Mouse (Mus musculus): ENCODE measurements at regions not wholly inside any gene's neighbourhood (a gene's known extent, or its start where the extent isn't known, plus 50 kb on each side); places are given as distances from the start of the nearest gene placed in this dataset.

- DNase-seq = peak; percentile 70
Observed at GRCm38 (mm10) chr13:93243076-93243475, 50.9 kb upstream of the Tent2 start.

- DNase-seq = no peak
Observed at GRCm38 (mm10) chr13:93248711-93249110, 50.7 kb upstream of the Homer1 start.
